Mouse (Mus musculus) ES-CJ7 (cell line): ENCODE data around the gene Cenpm.
A peak's percentile ranks its signal among the peaks of the same experiment; 100 is the strongest.
"Not testable (repeated sequence)": the region's sequence is repeated elsewhere in the genome, so short reads cannot be mapped to it uniquely, and the experiment has no call there.

Source experiments
- DNase-seq: peaks from one replicate; pipeline ENCODE4 v3.0.0; 2011; ENCODE audit warnings: low read depth, low spot score

The Cenpm gene

DNA sequence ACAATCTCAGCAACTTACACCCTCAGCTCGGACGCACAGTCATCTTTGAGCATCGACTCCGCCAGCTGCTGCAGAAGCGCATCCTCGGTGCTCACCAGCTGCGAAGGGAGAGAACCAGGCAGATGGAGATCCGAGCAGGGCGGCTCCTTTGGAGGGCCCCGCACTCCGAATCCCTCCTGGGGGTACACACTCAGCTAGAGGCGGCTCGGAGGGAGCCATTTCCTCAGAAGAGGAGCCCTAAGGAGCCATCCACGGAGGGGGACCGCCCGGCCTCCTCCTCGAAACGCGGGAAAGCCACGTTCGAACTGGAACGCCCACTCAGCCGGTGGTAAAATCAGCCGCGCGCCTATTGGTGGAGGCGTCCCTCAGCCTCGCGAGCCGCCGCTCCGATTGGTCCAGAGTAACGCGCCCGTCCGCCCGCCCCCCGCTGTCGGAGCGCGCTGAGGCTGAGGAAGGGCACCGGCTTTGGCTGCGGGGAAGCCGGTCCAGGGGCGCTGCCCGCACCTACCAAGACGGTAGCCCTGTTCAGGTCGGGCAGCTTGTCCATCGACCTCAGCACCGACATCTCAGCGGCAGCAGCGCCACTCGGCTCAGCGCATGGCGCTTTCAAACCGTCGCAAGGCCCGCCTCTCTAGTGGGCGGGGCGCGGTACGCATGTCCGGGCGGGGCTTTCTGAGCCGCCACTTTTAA lies at the start of gene Cenpm:
Gene Cenpm (minus strand): TSS at position 634 of the 690 bp plus-strand sequence.
- peak; percentile 88 for DNase-seq

- DNase-seq, result peak; percentile 60
Observed at GRCm38 (mm10) chr15:82294059-82294458, 49.5 kb upstream of the Cenpm start.

DNA sequence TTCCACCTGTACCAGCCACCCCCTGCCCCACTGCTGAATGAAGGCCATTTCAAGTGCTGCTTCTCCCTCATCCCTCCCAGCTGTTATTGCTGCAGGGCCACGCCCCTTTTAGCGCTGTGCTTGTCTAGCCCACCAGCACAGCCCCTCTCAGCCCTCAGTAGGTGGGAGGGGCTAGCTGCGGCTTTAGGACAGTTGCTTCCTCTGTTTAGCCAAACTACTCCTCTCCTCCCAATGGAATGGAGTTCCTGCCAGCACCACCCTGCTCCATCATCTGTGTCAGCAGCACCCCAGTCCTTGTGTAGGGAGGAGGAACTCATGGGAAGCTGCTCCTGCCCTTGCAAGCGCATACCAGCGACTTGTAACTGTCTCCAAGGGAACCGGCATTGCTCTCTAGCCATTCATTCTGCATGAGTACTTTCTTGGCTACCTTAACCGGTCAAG lies 48.7 kb upstream of the Cenpm start:
- DNase-seq, result peak; percentile 61

GRCm38 (mm10) chr15:82292851-82293250 lies 48.3 kb upstream of the Cenpm start:
- no peak for DNase-seq

- no peak for DNase-seq
Observed at GRCm38 (mm10) chr15:82290252-82290651, 45.7 kb upstream of the Cenpm start.

DNA sequence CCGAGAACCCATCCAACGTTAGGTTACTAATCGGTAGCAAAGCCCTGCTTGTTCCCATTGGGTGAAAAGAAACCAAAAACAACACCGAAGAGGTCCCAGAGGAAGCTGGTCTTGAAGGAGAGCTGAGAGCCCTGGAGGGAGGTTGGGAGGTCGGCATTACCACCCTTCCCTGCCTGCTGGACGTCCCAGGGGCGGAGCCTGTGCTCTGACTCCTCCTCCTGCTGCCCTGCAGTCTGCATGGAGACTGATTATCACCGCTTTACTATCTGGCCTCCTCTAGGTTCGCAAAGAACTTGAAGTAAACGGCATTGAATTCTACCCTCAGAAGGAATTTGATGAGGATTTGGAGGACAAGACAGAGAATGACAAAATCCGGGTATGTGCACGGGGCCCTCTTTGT lies 41.6 kb upstream of the Cenpm start:
- DNase-seq, result no peak

- no peak for DNase-seq
Observed at GRCm38 (mm10) chr15:82280638-82281037, 36.1 kb upstream of the Cenpm start.

GRCm38 (mm10) chr15:82277591-82277990 lies 33.0 kb upstream of the Cenpm start:
- DNase-seq, result no peak

DNA sequence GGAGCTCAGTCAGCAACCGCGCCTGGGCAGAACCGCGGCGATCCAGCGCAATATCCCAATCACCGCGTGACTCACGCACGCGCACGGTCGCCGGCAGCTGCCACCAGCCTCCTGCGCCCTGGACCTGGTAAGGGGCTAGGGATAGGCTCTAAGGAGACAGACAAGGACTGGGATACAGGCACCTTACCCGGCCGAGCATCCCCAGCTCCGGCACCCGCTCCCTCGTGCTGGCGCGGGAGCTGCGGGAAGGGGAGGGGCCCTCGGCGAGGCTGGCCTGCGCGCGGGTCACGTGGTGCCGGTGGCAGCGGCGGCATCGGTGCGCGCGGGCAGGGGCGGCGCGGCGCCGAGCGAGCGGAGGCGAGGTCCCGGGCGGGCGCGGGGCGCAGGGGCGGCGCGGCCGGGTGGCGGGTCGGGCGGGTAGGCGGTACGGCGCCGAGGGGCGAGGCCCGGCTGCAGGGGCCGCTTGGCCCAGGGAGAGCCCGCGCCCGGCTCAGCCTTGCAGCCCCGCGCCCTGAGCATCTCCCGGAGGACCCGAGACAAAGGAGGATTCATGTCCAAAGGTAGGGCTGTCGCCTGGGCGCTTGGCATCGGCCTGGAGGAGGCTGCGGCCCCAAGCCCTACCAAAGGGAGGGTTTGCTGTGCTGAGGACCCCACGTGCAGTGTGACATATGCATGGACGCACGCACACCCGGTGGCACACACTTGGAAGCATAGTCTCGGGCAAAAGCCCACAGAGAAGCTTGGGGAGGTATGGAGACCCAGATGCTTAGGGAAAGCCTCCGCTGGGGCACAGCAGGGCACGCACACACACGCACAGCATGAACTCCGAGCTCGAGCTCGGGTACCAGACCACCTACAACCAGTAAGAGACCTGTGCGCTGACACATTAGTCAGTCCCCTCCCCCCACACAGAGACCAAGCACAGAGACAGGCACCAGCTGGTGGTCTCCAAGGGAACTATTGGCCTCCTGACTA lies 30.7 kb upstream of the Cenpm start:
- peak; percentile 75 for DNase-seq

DNA sequence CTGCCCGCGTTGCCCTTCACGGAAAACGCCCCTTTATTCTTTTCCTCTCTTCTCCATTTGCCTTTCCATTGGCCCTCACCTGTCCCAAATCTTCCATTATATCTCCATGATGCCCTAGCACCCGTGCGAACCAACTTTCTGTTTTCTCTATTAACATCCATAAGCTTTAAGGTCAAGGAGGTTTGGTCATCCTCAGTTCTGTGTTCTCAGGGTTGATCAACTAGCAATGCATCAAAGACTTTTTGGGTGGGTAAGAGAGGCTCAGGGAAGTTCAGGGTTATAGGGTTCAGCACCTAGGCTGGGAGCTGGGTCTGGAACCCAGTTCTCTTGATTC lies 30.0 kb upstream of the Cenpm start, which contains the start of gene Sept3:
Gene Sept3 (plus strand): TSS at position 301 of the 334 bp plus-strand sequence.
- no peak for DNase-seq

- no peak for DNase-seq
Observed at GRCm38 (mm10) chr15:82272295-82272694, 27.7 kb upstream of the Cenpm start.

- peak; percentile 88 for DNase-seq
Observed at GRCm38 (mm10) chr15:82271201-82271600, 26.7 kb upstream of the Cenpm start.

GRCm38 (mm10) chr15:82268783-82269182 lies 24.2 kb upstream of the Cenpm start:
- no peak for DNase-seq

DNA sequence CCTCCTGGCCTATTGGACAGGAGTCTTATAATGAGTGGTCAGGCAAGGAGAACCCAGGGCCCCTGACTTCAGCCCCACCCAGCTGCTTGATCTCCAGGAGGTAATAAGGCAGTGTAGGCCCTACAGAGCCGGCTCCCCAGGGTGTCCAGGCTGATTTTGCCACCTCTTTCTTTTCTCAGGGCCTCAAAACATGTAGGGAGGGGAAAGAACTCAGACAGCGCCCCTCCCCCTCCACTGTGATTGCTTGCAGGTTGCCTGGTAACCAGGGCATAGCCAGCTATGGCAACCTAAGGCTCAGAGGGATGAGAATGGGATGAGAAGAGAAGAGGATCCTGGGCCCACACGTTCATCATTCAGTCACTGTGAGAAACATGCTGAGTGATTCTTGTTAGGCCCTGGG lies 23.6 kb upstream of the Cenpm start:
- DNase-seq, result no peak

- DNase-seq, result peak; percentile 80
Observed at GRCm38 (mm10) chr15:82266356-82266755, 21.8 kb upstream of the Cenpm start.

- DNase-seq, result peak; percentile 91
Observed at GRCm38 (mm10) chr15:82259510-82259909, 15.0 kb upstream of the Cenpm start.

- DNase-seq, result no peak
Observed at GRCm38 (mm10) chr15:82255944-82256383, 11.4 kb upstream of the Cenpm start.

DNA sequence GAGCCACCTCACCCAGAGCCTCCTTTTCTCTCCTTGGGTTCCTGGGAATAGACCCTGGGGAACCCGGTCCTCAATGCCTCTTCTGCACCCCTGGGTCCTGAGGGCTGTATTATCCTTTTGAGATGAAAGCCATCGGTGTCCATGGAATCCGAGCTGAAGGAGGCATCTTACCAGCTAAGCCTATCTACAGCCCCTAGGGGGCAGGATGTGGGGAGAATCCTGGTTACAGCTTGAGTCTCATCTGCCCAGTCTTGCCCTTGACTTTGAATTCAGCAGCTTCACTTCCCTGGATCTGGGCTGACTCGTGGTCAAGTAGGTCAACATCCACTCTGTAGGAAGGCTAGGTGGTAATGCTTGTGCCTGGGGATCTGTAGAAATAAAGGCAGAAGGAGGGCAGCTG lies 10.7 kb upstream of the Cenpm start:
- DNase-seq, result peak; percentile 57

DNA sequence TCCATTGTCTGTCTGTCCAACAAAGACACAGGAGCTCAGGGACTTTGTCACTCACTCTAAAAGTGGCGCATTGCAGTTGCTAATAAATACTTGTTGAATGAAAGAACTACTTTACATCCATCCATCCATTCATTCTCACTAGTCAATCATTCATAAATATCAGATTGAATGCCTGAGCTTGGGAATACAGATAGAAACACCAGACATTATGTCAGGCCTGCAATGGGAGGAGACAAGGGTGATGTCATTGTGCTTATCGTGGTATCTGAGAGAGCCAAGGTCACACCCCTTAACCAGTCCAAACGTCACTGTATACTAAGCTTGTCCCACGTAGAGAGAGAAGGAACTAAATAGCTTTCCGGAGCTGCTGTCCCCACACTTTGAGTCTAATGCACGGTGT lies 7.5 kb upstream of the Cenpm start, which contains the start of gene 1500009C09Rik:
Gene 1500009C09Rik (plus strand): TSS at position 301 of the 400 bp plus-strand sequence.
- no peak for DNase-seq

DNA sequence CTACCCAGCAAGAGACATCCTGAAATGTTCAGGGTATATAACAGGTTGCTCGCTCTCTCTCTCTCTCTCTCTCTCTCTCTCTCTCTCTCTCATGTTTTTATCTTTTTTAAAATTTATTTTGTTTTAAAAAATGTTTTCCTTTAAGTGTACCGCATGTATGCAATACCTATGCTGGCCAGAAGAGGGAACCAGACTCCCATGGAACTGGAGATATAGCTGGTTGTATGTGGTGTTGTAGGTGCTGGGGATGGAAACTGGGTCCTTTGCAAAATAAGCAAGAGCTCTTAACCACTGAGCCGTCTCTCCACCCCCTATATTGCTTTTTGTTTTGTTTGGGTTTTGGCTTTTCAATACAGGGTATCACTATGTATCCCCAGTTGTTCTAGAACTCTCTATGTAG lies 7.0 kb upstream of the Cenpm start:
- DNase-seq, result no peak

GRCm38 (mm10) chr15:82247131-82247776 lies 2.7 kb upstream of the Cenpm start:
- DNase-seq, result peak; percentile 74

GRCm38 (mm10) chr15:82244805-82245161 lies 235 bp upstream of the Cenpm start:
- DNase-seq, result not testable (repeated sequence)
